Mouse (Mus musculus): ENCODE measurements around the gene Sos2.
"Not testable (repeated sequence)": the region's sequence is repeated elsewhere in the genome, so short reads cannot be mapped to it uniquely, and the experiment has no call there.

DNA sequence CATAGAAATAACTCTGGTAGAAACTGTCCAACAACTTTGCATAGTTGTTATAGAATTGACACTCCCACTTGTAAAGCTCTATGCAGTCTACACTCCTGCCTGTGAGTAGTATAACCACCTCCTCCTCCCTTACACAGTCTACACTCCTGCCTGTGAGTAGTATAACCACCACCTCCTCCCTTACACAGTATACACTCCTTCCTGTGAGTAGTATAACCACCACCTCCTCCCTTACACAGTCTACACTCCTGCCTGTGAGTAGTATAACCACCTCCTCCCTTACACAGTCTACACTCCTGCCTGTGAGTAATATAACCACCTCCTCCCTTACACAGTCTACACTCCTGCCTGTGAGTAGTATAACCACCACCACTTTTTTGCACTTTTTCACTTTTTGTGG, 27.7 kb downstream of the Sos2 start:
- not testable (repeated sequence) for TF ChIP-seq CTCF (IDR thresholded peaks at IDR 0.05; ENCODE audit: low read depth); EP300 (optimal IDR thresholded peaks at IDR 0.05)

All from stomach, postnatal 0 days (tissue).